Mouse (Mus musculus): ENCODE measurements around the gene Nudt1. TPM values are rescaled to one million over a fixed set of nuclear protein-coding genes. Genes with fewer than 3 reads are reported as not detected.

Gene Nudt1
- 39.2 and 50.4 TPM in 2 replicates for polyA plus RNA-seq (2016; fragmentation: Nextera tagmentation; extraction: Ambion mirVana)

DNA sequence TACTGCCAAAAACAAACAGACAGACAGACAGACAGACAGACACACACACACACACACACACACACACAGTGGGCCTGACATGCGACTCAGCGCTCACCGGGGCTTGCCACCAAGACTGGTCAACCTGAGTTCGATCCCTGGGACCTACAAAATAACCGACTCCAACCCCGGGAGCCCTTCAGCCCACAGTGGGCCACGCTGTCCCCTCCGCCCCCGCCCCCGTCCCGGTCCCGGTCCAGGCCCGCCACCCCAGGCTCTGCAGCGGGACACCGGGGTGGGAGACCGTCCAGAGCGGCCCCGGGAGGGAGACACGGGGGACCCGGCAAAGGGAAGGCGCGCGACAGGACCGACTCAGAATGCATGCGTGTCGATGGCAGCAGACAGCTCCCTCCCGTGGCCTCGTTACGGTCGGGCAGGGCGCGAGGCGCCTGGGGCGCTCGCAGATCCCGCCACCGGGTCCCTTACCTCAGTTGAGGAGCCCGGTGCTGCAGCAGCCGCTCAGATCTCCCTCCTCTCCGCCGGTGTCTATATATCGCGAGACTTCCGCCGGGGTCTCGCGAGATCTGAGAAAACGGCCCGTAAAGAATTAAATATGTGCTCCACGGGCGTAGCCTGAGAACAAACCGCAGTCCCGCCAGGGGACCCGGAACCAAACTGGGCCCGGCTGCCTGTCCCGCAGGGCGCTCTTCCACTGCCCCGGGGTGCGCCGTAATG is at the start of gene Nudt1, which contains the start of gene Mad1l1:
TSS of gene Nudt1 (plus strand) at position 615 of the 714 bp plus-strand sequence.
TSS of gene Mad1l1 (minus strand) at position 511 of the 714 bp plus-strand sequence.
- under 1% methylated on average over 60 of the region's 60 CpGs for WGBS
- H3K36me3 ChIP-seq = peaks cover 3% of the 10 kb centered on the region; the same call in 1 of the 2 replicates
- no peaks in the 10 kb centered on the region for H3K9me3 ChIP-seq
- H3K27ac ChIP-seq = peak within 1 kb of the TSS; percentile 95
- H3K4me1 ChIP-seq = peaks cover 34% of the 10 kb centered on the region
- peak within 1 kb of the TSS; percentile 98 for H3K4me3 ChIP-seq
- H3K27me3 ChIP-seq (ENCODE audit: insufficient read depth, poor library complexity, severe bottlenecking) = no peaks in the 10 kb centered on the region
- peak; percentile 96 for DNase-seq (ENCODE audit: low spot score)

- Histone ChIP-seq H3K27ac (no peak overlapping the region), H3K4me3 (no peak overlapping the region), H3K27me3 (ENCODE audit: insufficient read depth, poor library complexity, severe bottlenecking) (0 out of 2 replicates have a peak, but pooled peaks cover 6% of the 10 kb centered on the region), H3K36me3 (peaks cover 22% of the 10 kb centered on the region), H3K9me3 (no peaks in the 10 kb centered on the region), H3K4me1 (no peaks in the 10 kb centered on the region)
- DNase-seq (ENCODE audit: low spot score) = no peak
- 86% methylated on average over 6 of the region's 6 CpGs for WGBS
Observed at GRCm38 (mm10) chr5:140276779-140277178, 44.7 kb upstream of the Nudt1 start.

DNA sequence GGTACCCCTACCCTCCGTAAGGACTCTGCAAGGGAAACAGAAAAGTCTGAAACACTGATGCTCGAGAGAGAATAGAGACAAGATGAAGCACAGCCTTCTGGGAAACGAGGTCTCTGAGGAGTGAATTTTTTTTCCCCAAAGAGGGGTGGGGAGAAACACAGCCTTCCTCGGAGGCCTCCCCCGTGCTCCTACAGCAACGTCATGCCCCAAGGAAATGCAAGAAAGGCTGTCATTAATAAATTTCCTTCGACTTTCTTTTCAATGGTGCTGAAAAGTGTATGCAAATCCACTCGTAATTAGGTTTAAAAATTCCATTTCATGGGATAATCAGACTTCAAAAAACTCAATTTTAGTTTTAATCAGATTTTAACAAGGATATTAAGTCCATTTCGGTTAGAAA is 41.3 kb upstream of the Nudt1 start:
- H3K4me3 ChIP-seq = no peak overlapping the region
- H3K9me3 ChIP-seq = no peaks in the 10 kb centered on the region
- H3K36me3 ChIP-seq = peaks cover 44% of the 10 kb centered on the region
- no peak overlapping the region for H3K27ac ChIP-seq
- DNase-seq (ENCODE audit: low spot score) = no peak
- 90% methylated on average over 9 of the region's 9 CpGs for WGBS
- no peaks in the 10 kb centered on the region for H3K4me1 ChIP-seq
- 0 out of 2 replicates have a peak, but pooled peaks cover 6% of the 10 kb centered on the region for H3K27me3 ChIP-seq (ENCODE audit: insufficient read depth, poor library complexity, severe bottlenecking)

GRCm38 (mm10) chr5:140282376-140282775 is 39.1 kb upstream of the Nudt1 start:
- H3K36me3 ChIP-seq = peaks cover 57% of the 10 kb centered on the region
- H3K4me1 ChIP-seq = no peaks in the 10 kb centered on the region
- no peak for DNase-seq (ENCODE audit: low spot score)
- no peaks in the 10 kb centered on the region for H3K9me3 ChIP-seq
- H3K27me3 ChIP-seq (ENCODE audit: insufficient read depth, poor library complexity, severe bottlenecking) = no peaks in the 10 kb centered on the region
- WGBS = 86% methylated on average over 8 of the region's 8 CpGs
- H3K27ac ChIP-seq = no peak overlapping the region
- H3K4me3 ChIP-seq = no peak overlapping the region

DNA sequence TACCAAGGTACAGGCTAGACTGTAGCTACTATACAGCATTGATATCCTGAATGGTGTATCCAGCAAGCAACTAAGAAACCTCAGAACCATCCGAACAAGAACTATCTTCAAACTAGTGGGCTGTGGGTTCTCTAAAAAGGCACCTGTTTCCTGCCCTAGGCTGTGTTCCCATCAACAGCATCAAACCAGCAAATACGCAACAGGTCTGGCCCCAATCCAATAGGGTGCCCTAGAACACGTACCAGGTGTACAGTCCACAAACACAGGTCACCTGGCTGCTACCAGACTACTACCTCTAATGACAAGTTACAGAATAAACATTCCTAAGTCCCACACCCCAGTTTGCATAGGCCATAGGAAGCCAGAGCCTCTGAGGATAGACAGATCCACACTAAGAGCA is 38.6 kb upstream of the Nudt1 start:
- Histone ChIP-seq H3K4me3 (no peak overlapping the region), H3K36me3 (peaks cover 59% of the 10 kb centered on the region), H3K27ac (no peak overlapping the region), H3K4me1 (no peaks in the 10 kb centered on the region), H3K9me3 (no peaks in the 10 kb centered on the region), H3K27me3 (ENCODE audit: insufficient read depth, poor library complexity, severe bottlenecking) (no peaks in the 10 kb centered on the region)
- 98% methylated on average over 3 of the region's 3 CpGs for WGBS
- DNase-seq (ENCODE audit: low spot score) = no peak

GRCm38 (mm10) chr5:140284011-140284410 is 37.4 kb upstream of the Nudt1 start:
- H3K9me3 ChIP-seq = no peaks in the 10 kb centered on the region
- no peak overlapping the region for H3K4me3 ChIP-seq
- no peaks in the 10 kb centered on the region for H3K27me3 ChIP-seq (ENCODE audit: insufficient read depth, poor library complexity, severe bottlenecking)
- 93% methylated on average over 2 of the region's 2 CpGs for WGBS
- peaks cover 55% of the 10 kb centered on the region for H3K36me3 ChIP-seq
- no peak for DNase-seq (ENCODE audit: low spot score)
- H3K4me1 ChIP-seq = no peaks in the 10 kb centered on the region
- no peak overlapping the region for H3K27ac ChIP-seq

DNA sequence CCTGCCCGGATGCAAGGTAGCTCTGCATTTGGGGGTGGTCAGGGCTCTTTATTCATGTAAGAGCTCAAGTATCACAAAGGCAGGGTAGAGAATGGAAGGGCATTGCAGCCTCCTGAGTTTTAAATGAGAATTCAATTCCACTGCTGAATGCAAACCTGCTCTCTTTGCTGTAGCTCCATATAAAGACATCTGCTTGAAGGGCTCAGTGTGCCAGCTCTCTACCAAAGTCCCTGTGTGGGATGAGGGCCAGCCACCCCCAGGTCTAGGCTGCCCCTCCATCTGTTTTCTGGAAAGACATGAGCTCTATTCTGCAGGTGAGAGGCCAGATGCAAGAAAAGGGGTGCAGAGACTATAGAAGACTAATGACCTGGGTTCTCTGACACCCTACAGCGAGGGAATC is 36.7 kb upstream of the Nudt1 start:
- Histone ChIP-seq H3K4me1 (no peaks in the 10 kb centered on the region), H3K9me3 (no peaks in the 10 kb centered on the region), H3K4me3 (no peak overlapping the region), H3K27ac (no peak overlapping the region), H3K36me3 (peaks cover 56% of the 10 kb centered on the region), H3K27me3 (ENCODE audit: insufficient read depth, poor library complexity, severe bottlenecking) (no peaks in the 10 kb centered on the region)
- DNase-seq (ENCODE audit: low spot score) = no peak
- 75% methylated on average over 2 of the region's 2 CpGs for WGBS

- no peak overlapping the region for H3K27ac ChIP-seq
- no peaks in the 10 kb centered on the region for H3K9me3 ChIP-seq
- no peaks in the 10 kb centered on the region for H3K27me3 ChIP-seq (ENCODE audit: insufficient read depth, poor library complexity, severe bottlenecking)
- DNase-seq (ENCODE audit: low spot score) = no peak
- WGBS = 86% methylated on average over 3 of the region's 3 CpGs
- peaks cover 68% of the 10 kb centered on the region for H3K36me3 ChIP-seq
- H3K4me3 ChIP-seq = no peak overlapping the region
- H3K4me1 ChIP-seq = peaks cover 12% of the 10 kb centered on the region
Observed at GRCm38 (mm10) chr5:140288287-140288686, 33.2 kb upstream of the Nudt1 start.

GRCm38 (mm10) chr5:140289161-140289560 is 32.3 kb upstream of the Nudt1 start:
- Histone ChIP-seq H3K36me3 (peaks cover 72% of the 10 kb centered on the region), H3K9me3 (no peaks in the 10 kb centered on the region), H3K27ac (no peak overlapping the region), H3K4me3 (no peak overlapping the region), H3K4me1 (peaks cover 12% of the 10 kb centered on the region), H3K27me3 (ENCODE audit: insufficient read depth, poor library complexity, severe bottlenecking) (no peaks in the 10 kb centered on the region)
- no peak for DNase-seq (ENCODE audit: low spot score)
- WGBS = 92% methylated on average over 2 of the region's 2 CpGs

- WGBS = 77% methylated on average over 1 of the region's 1 CpGs
- H3K36me3 ChIP-seq = peaks cover 73% of the 10 kb centered on the region
- no peak for DNase-seq (ENCODE audit: low spot score)
- no peaks in the 10 kb centered on the region for H3K9me3 ChIP-seq
- no peaks in the 10 kb centered on the region for H3K27me3 ChIP-seq (ENCODE audit: insufficient read depth, poor library complexity, severe bottlenecking)
- H3K4me1 ChIP-seq = peaks cover 12% of the 10 kb centered on the region
- no peak overlapping the region for H3K27ac ChIP-seq
- no peak overlapping the region for H3K4me3 ChIP-seq
Observed at GRCm38 (mm10) chr5:140292152-140292551, 29.3 kb upstream of the Nudt1 start.

GRCm38 (mm10) chr5:140298291-140298690 is 23.2 kb upstream of the Nudt1 start:
- H3K4me3 ChIP-seq = no peak overlapping the region
- no peak for DNase-seq (ENCODE audit: low spot score)
- H3K27me3 ChIP-seq (ENCODE audit: insufficient read depth, poor library complexity, severe bottlenecking) = no peaks in the 10 kb centered on the region
- 86% methylated on average over 4 of the region's 4 CpGs for WGBS
- H3K9me3 ChIP-seq = no peaks in the 10 kb centered on the region
- peaks cover 77% of the 10 kb centered on the region for H3K36me3 ChIP-seq
- H3K4me1 ChIP-seq = no peaks in the 10 kb centered on the region
- H3K27ac ChIP-seq = no peak overlapping the region

DNA sequence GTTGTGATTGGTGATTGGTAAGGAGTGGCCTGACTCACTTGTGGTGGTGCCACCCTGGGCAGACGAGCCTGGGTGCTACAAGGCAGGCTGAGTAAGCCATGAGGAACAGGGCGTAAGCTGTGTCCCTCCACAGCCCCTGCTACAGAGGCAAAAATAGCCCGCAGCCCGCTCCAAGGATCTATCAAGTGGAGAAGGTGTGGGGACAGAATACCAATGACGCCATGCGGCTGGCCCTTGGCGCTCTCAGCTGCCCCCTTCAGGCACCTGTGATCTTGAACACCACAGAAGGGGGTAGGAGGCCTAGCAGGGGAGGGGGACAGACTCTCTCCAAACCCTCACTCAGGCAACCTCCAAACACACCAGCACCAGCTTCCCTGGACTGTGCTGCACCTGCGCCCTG is 15.4 kb upstream of the Nudt1 start:
- Histone ChIP-seq H3K27ac (peak overlapping the region; percentile 79), H3K36me3 (peaks cover 82% of the 10 kb centered on the region)
- peak; percentile 83 for DNase-seq (ENCODE audit: low spot score)

DNA sequence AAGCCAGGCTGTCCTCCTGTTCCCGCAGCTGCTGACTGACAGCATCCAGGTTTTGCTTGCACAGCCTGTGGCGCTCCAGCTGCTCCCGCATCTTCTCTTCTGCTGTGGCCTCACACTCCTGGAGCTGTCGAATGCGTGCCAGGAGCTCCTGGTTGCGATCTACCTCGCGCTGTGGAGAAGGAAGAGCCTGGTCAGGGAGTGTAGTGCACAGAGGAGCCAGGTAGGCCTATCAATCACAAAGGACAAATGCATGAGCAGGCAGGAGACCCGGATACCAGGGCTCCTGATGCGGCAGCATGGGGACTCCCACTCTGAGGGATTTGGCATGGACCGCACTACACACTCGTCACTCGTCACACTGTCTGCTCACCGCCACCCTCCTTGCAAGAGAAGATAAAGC is 13.9 kb upstream of the Nudt1 start:
- H3K9me3 ChIP-seq = no peaks in the 10 kb centered on the region
- no peak for DNase-seq (ENCODE audit: low spot score)
- no peak overlapping the region; the same call in 1 of the 2 replicates for H3K4me3 ChIP-seq
- no peaks in the 10 kb centered on the region for H3K27me3 ChIP-seq (ENCODE audit: insufficient read depth, poor library complexity, severe bottlenecking)
- H3K4me1 ChIP-seq = peaks cover 27% of the 10 kb centered on the region
- 63% methylated on average over 14 of the region's 14 CpGs for WGBS
- H3K36me3 ChIP-seq = peaks cover 82% of the 10 kb centered on the region
- H3K27ac ChIP-seq = peak overlapping the region; percentile 72

More for the DNA sequence above, 15.4 kb upstream of the Nudt1 start:
- 51% methylated on average over 8 of the region's 8 CpGs for WGBS
- Histone ChIP-seq H3K4me3 (no peak overlapping the region; the same call in 1 of the 2 replicates), H3K27me3 (ENCODE audit: insufficient read depth, poor library complexity, severe bottlenecking) (no peaks in the 10 kb centered on the region), H3K9me3 (no peaks in the 10 kb centered on the region), H3K4me1 (peaks cover 27% of the 10 kb centered on the region)

All from heart, embryonic 10.5 days (tissue).